Mouse (Mus musculus) embryonic fibroblast, embryonic 13.5 days (primary cell): ENCODE data around the gene Il34.

Experiments
- CTCF ChIP-seq: IDR thresholded peaks from 2 replicates; pipeline ENCODE4 v1.5.1; 2011; ENCODE audit warnings: mild to moderate bottlenecking, control low read depth, low read length, moderate library complexity, borderline replicate concordance; ENCODE audit not compliant: insufficient read depth
- POLR2A ChIP-seq: IDR thresholded peaks from 2 replicates; pipeline ENCODE4 v1.6.1; 2011; ENCODE audit warnings: low read depth, mild to moderate bottlenecking, control low read depth, low read length, moderate library complexity

DNA sequence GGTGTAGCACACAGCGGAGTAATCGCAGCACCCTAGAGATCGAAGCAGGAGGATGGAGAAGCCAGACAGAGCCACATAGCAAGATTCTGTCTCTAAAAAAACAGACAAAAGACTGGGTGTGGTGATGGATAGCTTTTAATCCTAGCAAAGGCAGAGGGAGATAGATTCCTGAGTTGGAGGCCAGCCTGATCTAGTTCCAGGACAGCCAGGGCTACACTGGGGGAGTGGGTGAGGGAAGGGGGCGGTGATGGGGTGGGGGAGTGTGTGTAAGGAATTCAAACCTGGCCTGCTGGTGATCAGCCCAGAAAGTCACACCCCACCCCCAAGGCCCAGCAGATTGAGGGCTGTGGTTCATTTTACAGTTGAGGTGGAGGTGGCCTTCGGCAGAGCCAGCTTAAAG is 49.5 kb downstream of the Il34 start:
- no peak for TF ChIP-seq POLR2A
- no peak for TF ChIP-seq CTCF
